ENCODE assay signal across 10 mouse cellular contexts in genomic region chr8:69882833-69883600, GRCm38 (mm10). TPM values are rescaled to one million over a fixed set of nuclear protein-coding genes. Genes with fewer than 3 reads are reported as not detected.
DNase-seq lines count a peak whose midpoint lies in the region; ATAC-seq and TF ChIP-seq lines count a peak whose summit lies in the region.
"Had no signal": no experiment of that assay in that cellular context is flagged by ENCODE, and none has a peak within 500 bp of the region (broad histone marks: within the 10 kb centered on the region; RNA-seq: fewer than 3 reads in every experiment).

No protein-coding gene starts in this region.

- no peak overlapping the region for H3K9ac ChIP-seq in forebrain, postnatal 0 days
- no peak overlapping the region for H3K9ac ChIP-seq in liver, postnatal 0 days (replicated peaks)

- H3K36me3 ChIP-seq in E14TG2a.4 (ENCODE audit: insufficient read depth, low read length): no peaks in the 10 kb centered on the region
- H3K36me3 ChIP-seq in forebrain, postnatal 0 days (ENCODE audit: insufficient read depth): no peaks in the 10 kb centered on the region
- no peaks in the 10 kb centered on the region for H3K36me3 ChIP-seq in liver, postnatal 0 days (replicated peaks; ENCODE audit: insufficient read depth, low read length)

- no peak for DNase-seq in gastrocnemius, adult 2 months
- DNase-seq in gastrocnemius, postnatal 25 days: no peak
- DNase-seq in forebrain, postnatal 0 days: no peak
- no peak for DNase-seq in liver, postnatal 0 days
- DNase-seq in cerebellum, adult 11 months: no peak
- no peak for DNase-seq in adrenal gland, postnatal 10 days
- DNase-seq in retina, postnatal 1 day: no peak
- DNase-seq: spleen, adult 18-20 months had no signal

- peaks cover 96% of the 10 kb centered on the region for H3K27me3 ChIP-seq in E14TG2a.4 (ENCODE audit: insufficient read depth, low read length)
- peaks cover 69% of the 10 kb centered on the region for H3K27me3 ChIP-seq in forebrain, postnatal 0 days (ENCODE audit: insufficient read depth, low read length)
- peaks cover 91% of the 10 kb centered on the region for H3K27me3 ChIP-seq in liver, postnatal 0 days (ENCODE audit: insufficient read depth, low read length)

- 14% methylated on average over 52 of the region's 52 CpGs for WGBS in forebrain, postnatal 0 days
- WGBS in liver, postnatal 0 days (ENCODE audit: insufficient replicate concordance): 15% methylated on average over 51 of the region's 52 CpGs

- no peak for TF ChIP-seq EP300 in liver, postnatal 0 days (IDR thresholded peaks at IDR 0.05; ENCODE audit: low read depth)

- no peak overlapping the region for H3K27ac ChIP-seq in gastrocnemius, adult 2 months
- no peak overlapping the region for H3K27ac ChIP-seq in forebrain, postnatal 0 days (ENCODE audit: low read depth, low read length)
- no peak overlapping the region for H3K27ac ChIP-seq in liver, postnatal 0 days (ENCODE audit: low read depth)

- H3K9me3 ChIP-seq in E14TG2a.4 (ENCODE audit: low read length): no peaks in the 10 kb centered on the region
- H3K9me3 ChIP-seq in forebrain, postnatal 0 days (ENCODE audit: low read length): no peaks in the 10 kb centered on the region
- H3K9me3 ChIP-seq in liver, postnatal 0 days (ENCODE audit: low read length): 0 out of 2 replicates have a peak, but pooled peaks cover 2% of the 10 kb centered on the region

- peaks cover 58% of the 10 kb centered on the region for H3K4me1 ChIP-seq in E14TG2a.4 (replicated peaks; ENCODE audit: low read depth, low read length)
- 0 out of 2 replicates have a peak, but pooled peaks cover 6% of the 10 kb centered on the region for H3K4me1 ChIP-seq in forebrain, postnatal 0 days (ENCODE audit: insufficient read depth)
- peaks cover 18% of the 10 kb centered on the region for H3K4me1 ChIP-seq in liver, postnatal 0 days (ENCODE audit: insufficient read depth)

- no peak for ATAC-seq in forebrain, postnatal 0 days
- no peak for ATAC-seq in liver, postnatal 0 days

- peak overlapping the region; percentile 68; the same call in 1 of the 2 replicates for H3K4me3 ChIP-seq in gastrocnemius, adult 2 months
- H3K4me3 ChIP-seq in E14TG2a.4 (replicated peaks; ENCODE audit: low read length): peak overlapping the region; percentile 75
- peak overlapping the region; percentile 44 for H3K4me3 ChIP-seq in forebrain, postnatal 0 days (ENCODE audit: low read depth, low read length)
- peak overlapping the region; percentile 38; the same call in 1 of the 2 replicates for H3K4me3 ChIP-seq in liver, postnatal 0 days (ENCODE audit: low read depth, low read length)

- H3K4me2 ChIP-seq in forebrain, postnatal 0 days (ENCODE audit: low read depth): peak overlapping the region; percentile 56
- no peak overlapping the region for H3K4me2 ChIP-seq in liver, postnatal 0 days (ENCODE audit: low read depth, low read length)

- no peak for TF ChIP-seq CTCF in gastrocnemius, adult 2 months (IDR thresholded peaks at IDR 0.05)
- TF ChIP-seq CTCF in E14TG2a.4 (conservative IDR thresholded peaks at IDR 0.05; ENCODE audit: low read length): no peak
- no peak for TF ChIP-seq CTCF in forebrain, postnatal 0 days (IDR thresholded peaks at IDR 0.05; ENCODE audit: low read depth)
- no peak for TF ChIP-seq CTCF in liver, postnatal 0 days (IDR thresholded peaks at IDR 0.05; ENCODE audit: low read depth)

- intact Hi-C loops in gastrocnemius, adult 2 months (cut with DNase I): no loop called here

RNA-seq across cellular contexts. Expression of gene Cilp2, which starts 4.5 kb away (rescaled TPM):
- 10 to 100 TPM in 1 of 2 experiments, 1 to 10 TPM in 1; 3.5 to 18.9 TPM for total RNA-seq in gastrocnemius, adult 2 months (2021)
- total RNA-seq in gastrocnemius, postnatal 25 days (2021): 10 to 100 TPM in 1 of 2 experiments, 1 to 10 TPM in 1; 4.0 to 13.6 TPM
- total RNA-seq in forebrain, postnatal 0 days (2014; rRNA removed): 13.5 and 13.8 TPM in 2 replicates
- 9.5 and 10.1 TPM in 2 replicates for polyA plus RNA-seq in forebrain, postnatal 0 days (2015; fragmentation: Nextera tagmentation; extraction: Ambion mirVana)
- 0.02 TPM in 1 of 2 replicates, not detected in the other for polyA plus RNA-seq in liver, postnatal 0 days (2015; fragmentation: Nextera tagmentation; extraction: Ambion mirVana)
- 1 to 10 TPM in 1 of 2 experiments, under 1 TPM in 1; 0.64 to 1.5 TPM for total RNA-seq in adrenal gland, postnatal 10 days (2021)
- polyA plus RNA-seq: liver, embryonic 16.5 days had no signal

RNA-seq across cellular contexts. Expression of gene Tssk6, which starts 19.0 kb away (rescaled TPM):
- not detected for total RNA-seq in gastrocnemius, adult 2 months (2021)
- not detected for total RNA-seq in gastrocnemius, postnatal 25 days (2021)
- total RNA-seq in forebrain, postnatal 0 days (2014; rRNA removed): 0.95 TPM in 1 of 2 replicates, not detected in the other
- polyA plus RNA-seq in forebrain, postnatal 0 days (2015; fragmentation: Nextera tagmentation; extraction: Ambion mirVana): 2.9 and 4.1 TPM in 2 replicates
- 1.3 and 1.7 TPM in 2 replicates for polyA plus RNA-seq in liver, postnatal 0 days (2015; fragmentation: Nextera tagmentation; extraction: Ambion mirVana)
- under 1 TPM; 0.79 to 0.84 TPM for total RNA-seq in adrenal gland, postnatal 10 days (2021)

RNA-seq across cellular contexts. Expression of gene Ndufa13, which starts 19.3 kb away (rescaled TPM):
- total RNA-seq in gastrocnemius, adult 2 months (2021): 100 to 1,000 TPM; 312 to 399 TPM
- total RNA-seq in gastrocnemius, postnatal 25 days (2021): 100 to 1,000 TPM; 338 to 343 TPM
- total RNA-seq in forebrain, postnatal 0 days (2014; rRNA removed): 90.7 and 130 TPM in 2 replicates
- 209 and 263 TPM in 2 replicates for polyA plus RNA-seq in forebrain, postnatal 0 days (2015; fragmentation: Nextera tagmentation; extraction: Ambion mirVana)
- 152 TPM in 2 replicates for polyA plus RNA-seq in liver, postnatal 0 days (2015; fragmentation: Nextera tagmentation; extraction: Ambion mirVana)
- 100 to 1,000 TPM; 237 to 261 TPM for total RNA-seq in adrenal gland, postnatal 10 days (2021)

RNA-seq across cellular contexts. Expression of gene Yjefn3, which starts 19.5 kb away (rescaled TPM):
- total RNA-seq in gastrocnemius, adult 2 months (2021): 10 to 100 TPM in 1 of 2 experiments, 1 to 10 TPM in 1; 9.5 to 14.5 TPM
- total RNA-seq in gastrocnemius, postnatal 25 days (2021): 1 to 10 TPM; 5.6 to 6.9 TPM
- 8.9 and 15.0 TPM in 2 replicates for total RNA-seq in forebrain, postnatal 0 days (2014; rRNA removed)
- polyA plus RNA-seq in forebrain, postnatal 0 days (2015; fragmentation: Nextera tagmentation; extraction: Ambion mirVana): 15.3 and 16.5 TPM in 2 replicates
- polyA plus RNA-seq in liver, postnatal 0 days (2015; fragmentation: Nextera tagmentation; extraction: Ambion mirVana): 0.72 and 0.89 TPM in 2 replicates
- total RNA-seq in adrenal gland, postnatal 10 days (2021): 1 to 10 TPM; 5.5 TPM

RNA-seq across cellular contexts. Expression of gene Pbx4, which starts 50.7 kb away (rescaled TPM):
- total RNA-seq in gastrocnemius, adult 2 months (2021): not detected
- not detected for total RNA-seq in gastrocnemius, postnatal 25 days (2021)
- 23.3 and 38.8 TPM in 2 replicates for total RNA-seq in forebrain, postnatal 0 days (2014; rRNA removed)
- 90.8 and 92.8 TPM in 2 replicates for polyA plus RNA-seq in forebrain, postnatal 0 days (2015; fragmentation: Nextera tagmentation; extraction: Ambion mirVana)
- 2.3 and 2.7 TPM in 2 replicates for polyA plus RNA-seq in liver, postnatal 0 days (2015; fragmentation: Nextera tagmentation; extraction: Ambion mirVana)
- 1 to 10 TPM; 1.2 to 1.7 TPM for total RNA-seq in adrenal gland, postnatal 10 days (2021)
